In genomic region chrX:7434268-7434667, GRCm38 (mm10) we compare ENCODE assay signal across 16 mouse cellular contexts.
"Had no signal": no experiment of that assay in that cellular context is flagged by ENCODE, and none has a peak within 500 bp of the region (broad histone marks: within the 10 kb centered on the region; RNA-seq: fewer than 3 reads in every experiment).

No protein-coding gene starts in this region.

- H3K4me1 ChIP-seq: limb, embryonic 12.5 days; liver, embryonic 13.5 days; neural tube, embryonic 12.5 days; stomach, embryonic 15.5 days had no signal

- H3K4me2 ChIP-seq: limb, embryonic 12.5 days; liver, embryonic 13.5 days; midbrain, embryonic 13.5 days; neural tube, embryonic 12.5 days; stomach, embryonic 15.5 days had no signal

- H3K9me3 ChIP-seq: limb, embryonic 12.5 days; liver, embryonic 13.5 days; midbrain, embryonic 13.5 days; neural tube, embryonic 12.5 days; stomach, embryonic 15.5 days had no signal

- ATAC-seq: liver, postnatal 0 days; midbrain, embryonic 13.5 days had no signal

- H3K4me3 ChIP-seq: limb, embryonic 12.5 days; liver, embryonic 13.5 days; midbrain, embryonic 13.5 days; neural tube, embryonic 12.5 days; stomach, embryonic 15.5 days had no signal

- H3K27ac ChIP-seq: limb, embryonic 12.5 days; liver, embryonic 13.5 days; macrophage; midbrain, embryonic 13.5 days; neural tube, embryonic 12.5 days; stomach, embryonic 15.5 days had no signal

- H3K36me3 ChIP-seq: limb, embryonic 12.5 days; liver, embryonic 13.5 days; midbrain, embryonic 13.5 days; neural tube, embryonic 12.5 days; stomach, embryonic 15.5 days had no signal

- H3K9ac ChIP-seq: limb, embryonic 12.5 days; liver, embryonic 13.5 days; liver, postnatal 0 days; midbrain, embryonic 13.5 days; neural tube, embryonic 12.5 days; stomach, embryonic 15.5 days had no signal

- H3K27me3 ChIP-seq: limb, embryonic 12.5 days; liver, embryonic 13.5 days; midbrain, embryonic 13.5 days; neural tube, embryonic 12.5 days; stomach, embryonic 15.5 days had no signal

- DNase-seq: kidney, adult 2 months; kidney, postnatal 25 days; layer of hippocampus, adult 9-11 months; layer of hippocampus, postnatal 36 days; liver; liver, embryonic 13.5 days; liver, postnatal 0 days; lung, postnatal 10 days; right cerebral cortex, postnatal 4 days; thymus, adult 2 months; thymus, postnatal 25 days had no signal
